Mouse (Mus musculus) yolk sac, embryonic 10.5 days (tissue): Measurements from ENCODE around the gene Selplg.

Experiments used
- DNase-seq: peaks from one replicate; pipeline ENCODE4 v3.0.0-alpha.2; 2017; ENCODE audit warnings: low spot score

Selplg gene

GRCm38 (mm10) chr5:113832490-113832901 lies at the start of gene Selplg:
Gene Selplg (minus strand): TSS chr5:113832644.
- DNase-seq, result no peak

GRCm38 (mm10) chr5:113881136-113881535 lies 48.7 kb upstream of the Selplg start:
- DNase-seq, result no peak

- no peak for DNase-seq
Measured at GRCm38 (mm10) chr5:113878943-113879617, 46.6 kb upstream of the Selplg start.

GRCm38 (mm10) chr5:113877565-113877964 lies 45.1 kb upstream of the Selplg start:
- no peak for DNase-seq

- DNase-seq, result no peak
Measured at GRCm38 (mm10) chr5:113876176-113876575, 43.7 kb upstream of the Selplg start.

GRCm38 (mm10) chr5:113875625-113876024 lies 43.2 kb upstream of the Selplg start:
- no peak for DNase-seq

GRCm38 (mm10) chr5:113874063-113875024 lies 41.9 kb upstream of the Selplg start:
- DNase-seq, result no peak

GRCm38 (mm10) chr5:113872936-113873912 lies 40.8 kb upstream of the Selplg start:
- peak; percentile 80 for DNase-seq

GRCm38 (mm10) chr5:113871903-113872548 lies 39.6 kb upstream of the Selplg start:
- DNase-seq, result no peak

- DNase-seq, result no peak
Measured at GRCm38 (mm10) chr5:113870393-113871040, 38.1 kb upstream of the Selplg start.

- no peak for DNase-seq
Measured at GRCm38 (mm10) chr5:113869132-113869531, 36.7 kb upstream of the Selplg start.

GRCm38 (mm10) chr5:113864992-113865391 lies 32.5 kb upstream of the Selplg start:
- no peak for DNase-seq

- DNase-seq, result no peak
Measured at GRCm38 (mm10) chr5:113863994-113864393, 31.6 kb upstream of the Selplg start.

- no peak for DNase-seq
Measured at GRCm38 (mm10) chr5:113862418-113862817, 30.0 kb upstream of the Selplg start.

- DNase-seq, result no peak
Measured at GRCm38 (mm10) chr5:113861294-113861693, 28.9 kb upstream of the Selplg start.

GRCm38 (mm10) chr5:113858971-113859370 lies 26.5 kb upstream of the Selplg start:
- no peak for DNase-seq

- no peak for DNase-seq
Measured at GRCm38 (mm10) chr5:113858550-113858949, 26.1 kb upstream of the Selplg start.

GRCm38 (mm10) chr5:113857631-113858030 lies 25.2 kb upstream of the Selplg start:
- no peak for DNase-seq

GRCm38 (mm10) chr5:113856631-113857030 lies 24.2 kb upstream of the Selplg start:
- DNase-seq, result no peak

- no peak for DNase-seq
Measured at GRCm38 (mm10) chr5:113855696-113856095, 23.3 kb upstream of the Selplg start.

- no peak for DNase-seq
Measured at GRCm38 (mm10) chr5:113855117-113855516, 22.7 kb upstream of the Selplg start.
